Mouse (Mus musculus): ENCODE measurements around the gene Olfr1196. TPM values are rescaled to one million over a fixed set of nuclear protein-coding genes. Genes with fewer than 3 reads are reported as not detected.
"Not testable (repeated sequence)": the region's sequence is repeated elsewhere in the genome, so short reads cannot be mapped to it uniquely, and the experiment has no call there.

Gene Olfr1196
- total RNA-seq (2021) = not detected

DNA sequence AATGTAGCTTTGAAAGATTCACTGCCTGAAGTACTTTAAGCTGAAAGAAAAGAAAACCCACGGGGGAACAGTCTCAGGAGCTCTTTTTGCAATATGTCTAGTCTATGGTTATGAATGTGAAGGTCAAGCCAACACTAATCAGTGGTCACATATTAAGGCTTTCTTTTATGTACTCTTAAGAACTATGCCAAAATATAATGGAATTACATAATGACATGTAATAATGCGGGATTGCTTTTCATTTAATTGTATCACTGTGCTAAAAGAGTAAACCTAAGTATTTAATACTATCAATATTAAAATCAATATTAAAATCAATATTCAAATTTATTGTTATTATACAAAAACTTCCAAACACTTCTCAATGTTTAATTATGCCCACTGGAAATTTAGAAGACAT lies at the start of gene Olfr1196:
TSS of gene Olfr1196 (minus strand) at position 101 of the 400 bp plus-strand sequence.
- DNase-seq (ENCODE audit: low spot score in 2 of 2) = no peak
- intact Hi-C loops (cut with DNase I) = no loop called here

- intact Hi-C loops (cut with DNase I) = no loop called here
- DNase-seq (ENCODE audit: low spot score in 2 of 2) = no peak
Observed at GRCm38 (mm10) chr2:88751270-88751669, 46.9 kb upstream of the Olfr1196 start, which contains the start of gene Olfr1198. Gene Olfr1198, minus strand, starts transcription at chr2:88751370.

DNA sequence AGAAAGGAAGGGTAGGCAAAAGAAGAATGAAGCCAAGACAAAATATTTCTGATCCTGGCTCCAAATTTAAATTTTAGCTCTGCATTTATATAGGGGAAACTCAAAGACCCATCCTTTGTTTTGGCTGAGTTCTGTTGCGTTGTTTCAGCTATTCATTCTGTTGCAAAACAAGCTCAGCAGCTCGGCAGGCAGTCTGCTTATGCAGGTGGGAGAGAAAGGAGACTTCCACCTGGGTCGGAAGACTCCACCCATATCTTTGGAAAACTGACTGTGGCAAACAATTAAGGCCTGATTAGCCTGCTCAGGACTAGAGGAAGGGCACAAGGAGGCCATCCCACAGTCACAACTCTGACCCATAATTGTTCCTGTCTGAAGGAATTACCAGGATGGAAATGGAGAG lies 39.0 kb upstream of the Olfr1196 start:
- no peak for DNase-seq (ENCODE audit: low spot score in 2 of 2)
- intact Hi-C loops (cut with DNase I) = no loop called here

- DNase-seq (ENCODE audit: low spot score in 2 of 2) = no peak
- intact Hi-C loops (cut with DNase I) = no loop called here
Observed at GRCm38 (mm10) chr2:88732266-88732665, 27.9 kb upstream of the Olfr1196 start, which contains the start of gene Olfr1197. Gene Olfr1197, minus strand, starts transcription at chr2:88732366.

DNA sequence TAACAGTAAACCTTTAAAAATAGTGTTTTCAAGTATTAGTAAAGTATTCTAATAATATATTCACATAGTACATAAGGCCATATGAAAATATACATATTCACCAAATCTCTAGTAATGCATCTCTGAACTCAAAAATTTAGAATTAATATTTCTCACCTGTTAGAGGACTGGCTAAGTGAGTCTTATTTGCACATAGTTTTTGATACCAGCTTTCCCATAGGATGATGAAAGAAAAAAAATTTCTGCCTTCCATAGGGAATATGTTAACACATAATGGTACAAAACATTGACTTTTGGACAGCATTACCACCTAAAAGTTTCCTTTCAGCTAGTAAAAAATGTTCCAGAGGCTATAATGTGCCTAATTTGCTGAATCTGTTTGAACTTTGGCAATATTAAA lies 15.3 kb downstream of the Olfr1196 start, which contains the start of gene Olfr1195:
TSS of gene Olfr1195 (minus strand) at position 101 of the 400 bp plus-strand sequence.
- DNase-seq (ENCODE audit: low spot score in 2 of 2) = no peak
- intact Hi-C loops (cut with DNase I) = no loop called here

GRCm38 (mm10) chr2:88675328-88675727 lies 29.1 kb downstream of the Olfr1196 start, which contains the start of gene Olfr1193:
Gene Olfr1193, plus strand, starts transcription at chr2:88675628.
- DNase-seq (ENCODE audit: low spot score in 2 of 2); intact Hi-C loops (cut with DNase I): not testable (repeated sequence)

DNA sequence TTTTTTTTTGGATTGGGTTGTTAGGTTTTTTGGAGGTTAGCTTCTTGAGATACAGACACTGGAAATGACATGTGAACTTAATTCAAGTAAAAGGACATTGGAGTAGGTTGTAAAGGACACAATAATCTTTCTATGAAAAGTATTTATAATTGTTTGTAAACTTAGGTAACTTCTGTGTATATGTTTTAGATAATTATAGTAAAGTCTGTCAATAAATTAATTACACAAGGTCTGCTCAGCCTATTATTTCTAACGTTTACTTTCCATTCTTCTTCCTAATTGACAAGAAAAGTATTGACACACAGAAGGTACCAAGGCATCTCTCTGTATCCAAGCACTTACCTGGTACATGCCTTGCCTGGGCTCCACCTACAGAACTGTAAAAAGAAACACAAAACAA lies 56.2 kb downstream of the Olfr1196 start, which contains the start of gene Olfr1192-ps1:
TSS of gene Olfr1192-ps1 (plus strand) at position 301 of the 400 bp plus-strand sequence.
- DNase-seq (ENCODE audit: low spot score in 2 of 2) = no peak
- intact Hi-C loops (cut with DNase I) = no loop called here

Other genes starting within 250 kb of the Olfr1196 start
- gene Olfr1183, start 249.7 kb downstream of the Olfr1196 start, total RNA-seq (2021) = not detected
- gene Olfr1184, start 221.0 kb downstream of the Olfr1196 start, total RNA-seq (2021) = not detected
- gene Olfr1185-ps1, start 211.3 kb downstream of the Olfr1196 start, total RNA-seq (2021) = not detected
- not detected for gene Olfr1186, start 186.0 kb downstream of the Olfr1196 start, total RNA-seq (2021)
- gene Olfr1188, start 147.7 kb downstream of the Olfr1196 start, total RNA-seq (2021) = not detected
- gene Olfr1189, start 118.1 kb downstream of the Olfr1196 start, total RNA-seq (2021) = not detected
- gene Olfr1191-ps1, start 64.1 kb downstream of the Olfr1196 start, total RNA-seq (2021) = under 1 TPM in 1 of 2 experiments, not detected in 1; 0.05 TPM
- gene Olfr1192-ps1, start 56.1 kb downstream of the Olfr1196 start, total RNA-seq (2021) = not detected
- gene Olfr1193, start 29.0 kb downstream of the Olfr1196 start, total RNA-seq (2021) = not detected
- not detected for gene Olfr1195, start 15.4 kb downstream of the Olfr1196 start, total RNA-seq (2021)
- not detected for gene Olfr1197, start 27.8 kb upstream of the Olfr1196 start, total RNA-seq (2021)
- not detected for gene Olfr1198, start 46.8 kb upstream of the Olfr1196 start, total RNA-seq (2021)
- not detected for gene Olfr1199, start 55.9 kb upstream of the Olfr1196 start, total RNA-seq (2021)
- not detected for gene Olfr1200, start 65.9 kb upstream of the Olfr1196 start, total RNA-seq (2021)
- not detected for gene Olfr1201, start 88.4 kb upstream of the Olfr1196 start, total RNA-seq (2021)
- gene Olfr1202, start 109.9 kb upstream of the Olfr1196 start, total RNA-seq (2021) = not detected
- gene Olfr1205, start 125.1 kb upstream of the Olfr1196 start, total RNA-seq (2021) = not detected
- not detected for gene Olfr1204, start 144.7 kb upstream of the Olfr1196 start, total RNA-seq (2021)
- not detected for gene Olfr1206, start 158.6 kb upstream of the Olfr1196 start, total RNA-seq (2021)
- not detected for gene Olfr1208, start 197.7 kb upstream of the Olfr1196 start, total RNA-seq (2021)
- not detected for gene Olfr1209, start 210.6 kb upstream of the Olfr1196 start, total RNA-seq (2021)
- gene Olfr1211, start 233.5 kb upstream of the Olfr1196 start, total RNA-seq (2021) = not detected
- gene Olfr1212, start 249.4 kb upstream of the Olfr1196 start, total RNA-seq (2021) = not detected

Measured in left cerebral cortex, postnatal 36 days (tissue).